Mouse (Mus musculus): ENCODE results near the gene Aldh16a1.

Gene Aldh16a1

GRCm38 (mm10) chr7:45154096-45154992, at the start of gene Aldh16a1, which contains the start of gene Pih1d1:
Aldh16a1 (minus strand) TSS chr7:45154584.
Pih1d1 (plus strand) TSS chr7:45154303.
- peak; percentile 98 for DNase-seq

- DNase-seq = no peak
These were observed 48.3 kb upstream of the Aldh16a1 start for GRCm38 (mm10) chr7:45202654-45203053.

GRCm38 (mm10) chr7:45198961-45199360, 44.6 kb upstream of the Aldh16a1 start:
- no peak for DNase-seq

- DNase-seq = peak; percentile 81 to 83
These were observed 44.1 kb upstream of the Aldh16a1 start for GRCm38 (mm10) chr7:45198435-45198834.

GRCm38 (mm10) chr7:45196994-45197393, 42.6 kb upstream of the Aldh16a1 start:
- no peak for DNase-seq

- no peak for DNase-seq
These were observed 41.8 kb upstream of the Aldh16a1 start for GRCm38 (mm10) chr7:45196176-45196535.

- DNase-seq = no peak
These were observed 41.2 kb upstream of the Aldh16a1 start for GRCm38 (mm10) chr7:45195341-45196175.

GRCm38 (mm10) chr7:45193871-45194785, 39.7 kb upstream of the Aldh16a1 start:
- DNase-seq = no peak

- no peak for DNase-seq
These were observed 39.0 kb upstream of the Aldh16a1 start for GRCm38 (mm10) chr7:45193406-45193805.

- no peak for DNase-seq
These were observed 38.4 kb upstream of the Aldh16a1 start for GRCm38 (mm10) chr7:45192585-45193310.

GRCm38 (mm10) chr7:45191803-45192363, 37.5 kb upstream of the Aldh16a1 start:
- no peak for DNase-seq

GRCm38 (mm10) chr7:45191161-45191560, 36.8 kb upstream of the Aldh16a1 start:
- no peak for DNase-seq

GRCm38 (mm10) chr7:45190186-45190585, 35.8 kb upstream of the Aldh16a1 start:
- no peak for DNase-seq

- DNase-seq = no peak
These were observed 35.2 kb upstream of the Aldh16a1 start for GRCm38 (mm10) chr7:45189600-45189999.

- DNase-seq = no peak
These were observed 31.5 kb upstream of the Aldh16a1 start for GRCm38 (mm10) chr7:45185921-45186320.

- DNase-seq = no peak
These were observed 29.3 kb upstream of the Aldh16a1 start for GRCm38 (mm10) chr7:45183672-45184071.

GRCm38 (mm10) chr7:45182606-45183005, 28.2 kb upstream of the Aldh16a1 start:
- peak; percentile 32 to 69 for DNase-seq

- DNase-seq = peak; percentile 91 to 97
These were observed 27.8 kb upstream of the Aldh16a1 start for GRCm38 (mm10) chr7:45182199-45182601.

GRCm38 (mm10) chr7:45181540-45181939, 27.2 kb upstream of the Aldh16a1 start:
- no peak for DNase-seq

GRCm38 (mm10) chr7:45180896-45181477, 26.6 kb upstream of the Aldh16a1 start, which contains the start of gene Pth2:
Pth2 (plus strand) TSS chr7:45180995.
- DNase-seq = no peak

- DNase-seq = no peak
These were observed 25.1 kb upstream of the Aldh16a1 start, which contains the start of gene Gfy for GRCm38 (mm10) chr7:45179469-45179868. Gfy (minus strand) TSS chr7:45179569.

All from kidney, postnatal 25 days (tissue).